Mouse (Mus musculus) MEL (cell line): ENCODE results near the gene Trim67. TPM values are rescaled to one million over a fixed set of nuclear protein-coding genes. Genes with fewer than 3 reads are reported as not detected.

ENCODE experiments used
- DNase-seq: peaks from one replicate; pipeline ENCODE4 v3.0.0; 2011; ENCODE audit warnings: low read depth, low spot score
- H3K27ac ChIP-seq: 2 replicates; pipeline ENCODE4 v1.5.1; 2012; ENCODE audit warnings: low read depth, mild to moderate bottlenecking, control low read depth, low read length, moderate library complexity; ENCODE audit not compliant: control insufficient read depth
- H3K27me3 ChIP-seq, 2 experiments: fragments of 150-350 bp in 1 of 2; sonication (generic) in 1 of 2; 2 replicates each; pipeline ENCODE4 v1.6.1; 2012; ENCODE audit warnings: low read length in 2 of 2, mild to moderate bottlenecking in 2 of 2, improper control_type of control experiment in 1 of 2, moderate library complexity in 1 of 2; ENCODE audit not compliant: insufficient read depth in 2 of 2, control insufficient read depth in 1 of 2
- H3K36me3 ChIP-seq, 2 experiments: 2 replicates each; pipeline ENCODE4 v1.6.1; 2012 to 2014; ENCODE audit warnings: low read length in 2 of 2, improper control_type of control experiment in 1 of 2, inconsistent platforms in 1 of 2, mild to moderate bottlenecking in 1 of 2; ENCODE audit not compliant: insufficient read depth in 2 of 2, control insufficient read depth in 1 of 2
- H3K4me1 ChIP-seq, 2 experiments: fragments of 150-350 bp in 1 of 2; sonication (generic) in 1 of 2; 2 replicates each; pipeline ENCODE4 v1.6.1; 2012; ENCODE audit warnings: low read length in 2 of 2, improper control_type of control experiment in 1 of 2, mild to moderate bottlenecking in 1 of 2; ENCODE audit not compliant: insufficient read depth in 2 of 2, control insufficient read depth in 1 of 2
- H3K4me3 ChIP-seq, 2 experiments: fragments of 150-350 bp in 1 of 2; sonication (generic) in 1 of 2; 2 replicates each; pipeline ENCODE4 v1.5.1; 2012; ENCODE audit warnings: low read depth in 2 of 2, low read length in 2 of 2, mild to moderate bottlenecking in 2 of 2, moderate library complexity in 2 of 2, control low read depth in 1 of 2, improper control_type of control experiment in 1 of 2; ENCODE audit not compliant: control insufficient read depth in 1 of 2, insufficient read depth in 1 of 2
- H3K79me2 ChIP-seq: 2 replicates; pipeline ENCODE4 v1.6.1; 2012; ENCODE audit warnings: mild to moderate bottlenecking, low read length, moderate library complexity; ENCODE audit not compliant: control insufficient read depth, poor library complexity, insufficient read depth
- H3K9ac ChIP-seq: 2 replicates; pipeline ENCODE4 v1.6.1; 2012; ENCODE audit warnings: low read depth, mild to moderate bottlenecking, control low read depth, low read length, moderate library complexity; ENCODE audit not compliant: control insufficient read depth, poor library complexity, severe bottlenecking
- H3K9me3 ChIP-seq: fragments of 150-350 bp; sonication (generic); replicated peaks from 2 replicates; pipeline ENCODE4 v1.6.1; 2012; ENCODE audit warnings: mild to moderate bottlenecking, low read length, improper control_type of control experiment, moderate library complexity; ENCODE audit not compliant: insufficient read depth
- CHD2 ChIP-seq: IDR thresholded peaks from 2 replicates; pipeline ENCODE4 v1.6.1; 2011; ENCODE audit warnings: low read length, improper control_type of control experiment
- ELF1 ChIP-seq: IDR thresholded peaks from 2 replicates; pipeline ENCODE4 v1.6.1; 2014; ENCODE audit warnings: low read depth, mild to moderate bottlenecking, inconsistent platforms, low read length, improper control_type of control experiment, moderate library complexity
- EP300 ChIP-seq, 2 experiments: IDR thresholded peaks; 2 replicates each; pipeline ENCODE4 v1.6.1; 2011; ENCODE audit warnings: improper control_type of control experiment in 2 of 2, low read length in 2 of 2, low read depth in 1 of 2, mild to moderate bottlenecking in 1 of 2
- GABPA ChIP-seq: IDR thresholded peaks from 2 replicates; pipeline ENCODE4 v1.6.1; 2012; ENCODE audit warnings: low read depth, mild to moderate bottlenecking, inconsistent platforms, low read length, improper control_type of control experiment, moderate library complexity
- GATA1 ChIP-seq: IDR thresholded peaks from 2 replicates; pipeline ENCODE4 v1.6.1; 2011; ENCODE audit warnings: low read depth, low read length, improper control_type of control experiment
- MAZ ChIP-seq: IDR thresholded peaks from 2 replicates; pipeline ENCODE4 v1.6.1; 2012; ENCODE audit warnings: low read depth, mild to moderate bottlenecking, inconsistent platforms, low read length, improper control_type of control experiment
- MEF2A ChIP-seq: IDR thresholded peaks from 2 replicates; pipeline ENCODE4 v1.6.1; 2014; ENCODE audit warnings: low read depth, mild to moderate bottlenecking, inconsistent platforms, low read length, improper control_type of control experiment; ENCODE audit not compliant: poor library complexity, insufficient replicate concordance, severe bottlenecking; ENCODE audit errors: extremely low read depth
- MXI1 ChIP-seq: IDR thresholded peaks from 2 replicates; pipeline ENCODE4 v1.6.1; 2011; ENCODE audit warnings: mild to moderate bottlenecking, low read depth, low read length, improper control_type of control experiment
- MYC ChIP-seq: IDR thresholded peaks from 2 replicates; pipeline ENCODE4 v1.6.1; 2011; ENCODE audit warnings: low read depth, mild to moderate bottlenecking, low read length, improper control_type of control experiment, moderate library complexity
- NELFE ChIP-seq: IDR thresholded peaks from 2 replicates; pipeline ENCODE4 v1.6.1; 2011; ENCODE audit warnings: low read depth, low read length, improper control_type of control experiment
- POLR2A ChIP-seq, 2 experiments: IDR thresholded peaks; 2 replicates each; pipeline ENCODE4 v1.6.1; 2011 to 2012; ENCODE audit warnings: low read length in 2 of 2, mild to moderate bottlenecking in 2 of 2, control low read depth in 1 of 2, improper control_type of control experiment in 1 of 2, low read depth in 1 of 2, moderate library complexity in 1 of 2; ENCODE audit not compliant: control insufficient read depth in 1 of 2, insufficient read depth in 1 of 2, poor library complexity in 1 of 2
- POLR2AphosphoS5 ChIP-seq: IDR thresholded peaks from 2 replicates; pipeline ENCODE4 v1.6.1; 2012; ENCODE audit warnings: low read depth, borderline replicate concordance, mild to moderate bottlenecking, inconsistent platforms, low read length, moderate library complexity, mixed read lengths
- RAD21 ChIP-seq: IDR thresholded peaks from 2 replicates; pipeline ENCODE4 v1.6.1; 2011; ENCODE audit warnings: mild to moderate bottlenecking, low read depth, low read length, improper control_type of control experiment
- SIN3A ChIP-seq: IDR thresholded peaks from 2 replicates; pipeline ENCODE4 v1.6.1; 2012; ENCODE audit warnings: low read length, improper control_type of control experiment, inconsistent platforms
- SMC3 ChIP-seq: IDR thresholded peaks from 2 replicates; pipeline ENCODE4 v1.6.1; 2011; ENCODE audit warnings: low read depth, low read length, improper control_type of control experiment
- TAL1 ChIP-seq: IDR thresholded peaks from 2 replicates; pipeline ENCODE4 v1.6.1; 2012; ENCODE audit warnings: mild to moderate bottlenecking, inconsistent platforms, low read length, moderate library complexity, mixed read lengths
- TCF12 ChIP-seq: IDR thresholded peaks from 2 replicates; pipeline ENCODE4 v1.6.1; 2014; ENCODE audit warnings: low read depth, mild to moderate bottlenecking, inconsistent platforms, low read length, improper control_type of control experiment, moderate library complexity
- UBTF ChIP-seq: IDR thresholded peaks from 2 replicates; pipeline ENCODE4 v1.6.1; 2012; ENCODE audit warnings: low read depth, mild to moderate bottlenecking, inconsistent platforms, low read length, improper control_type of control experiment, moderate library complexity, borderline replicate concordance; ENCODE audit not compliant: insufficient read depth
- USF1 ChIP-seq: IDR thresholded peaks from 2 replicates; pipeline ENCODE4 v1.6.1; 2014; ENCODE audit warnings: low read depth, mild to moderate bottlenecking, inconsistent platforms, low read length, improper control_type of control experiment, moderate library complexity
- USF2 ChIP-seq, 2 experiments: IDR thresholded peaks; 2 replicates each; pipeline ENCODE4 v1.6.1; 2011 to 2012; ENCODE audit warnings: improper control_type of control experiment in 2 of 2, low read length in 2 of 2, borderline replicate concordance in 1 of 2, inconsistent platforms in 1 of 2, low read depth in 1 of 2, mild to moderate bottlenecking in 1 of 2; ENCODE audit not compliant: insufficient read depth in 1 of 2
- ZC3H11A ChIP-seq: IDR thresholded peaks from 2 replicates; pipeline ENCODE4 v1.6.1; 2012; ENCODE audit warnings: low read depth, mild to moderate bottlenecking, inconsistent platforms, low read length, improper control_type of control experiment
- ZKSCAN1 ChIP-seq: IDR thresholded peaks from 2 replicates; pipeline ENCODE4 v1.6.1; 2012; ENCODE audit warnings: low read depth, mild to moderate bottlenecking, inconsistent platforms, low read length, improper control_type of control experiment, moderate library complexity
- ZMIZ1 ChIP-seq: IDR thresholded peaks from 2 replicates; pipeline ENCODE4 v1.6.1; 2012; ENCODE audit warnings: low read depth, mild to moderate bottlenecking, inconsistent platforms, low read length, improper control_type of control experiment, moderate library complexity
- polyA plus RNA-seq, 2 experiments: library from polyadenylated mRNA; stranded (reverse) in 1 of 2; unstranded in 1 of 2; fragments of >175 nt in 1 of 2; fragments of >200 nt in 1 of 2; gene quantifications; 2 replicates each; pipeline versions ENCODE4 v1.2.1 to v1.2.4; 2012; ENCODE audit warnings: low replicate concordance in 2 of 2, low read depth in 1 of 2; ENCODE audit not compliant: insufficient read length in 2 of 2, insufficient read depth in 1 of 2, missing spikeins in 1 of 2
- total RNA-seq: library from RNA; depleted of rRNA; stranded (reverse); fragments of 300-350 nt; gene quantifications from 2 replicates; pipeline ENCODE4 v1.2.3, GENCODE M21; 2012

Gene Trim67
- total and polyA plus RNA-seq, 3 experiments, result 0.06 TPM; not detected in 2

GRCm38 (mm10) chr8:124845573-124845972 is 52.7 kb downstream of the Trim67 start:
- H3K36me3 ChIP-seq, result peaks cover 0 to 8% of the 10 kb centered on the region in 2 experiments; a peak in 1 of 4 replicates

DNA sequence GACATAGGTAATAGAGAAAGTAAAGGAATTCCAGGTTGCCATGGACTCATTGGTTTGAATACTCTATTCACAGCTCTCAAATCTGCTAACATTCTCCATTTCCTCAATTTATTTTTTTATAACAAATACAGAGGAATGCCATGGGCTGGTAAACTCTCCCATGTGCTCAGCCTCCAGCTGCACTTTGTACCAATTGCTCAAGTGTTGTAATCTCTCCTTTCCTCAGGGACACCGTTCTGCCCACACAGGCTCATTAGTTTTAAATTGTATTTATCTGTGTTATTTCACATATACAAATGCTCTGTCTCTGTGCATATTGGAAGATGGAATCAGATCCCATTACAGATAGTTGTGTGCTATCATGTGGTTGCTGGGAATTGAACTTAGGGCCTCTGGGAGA is 60.6 kb downstream of the Trim67 start:
- H3K4me1 ChIP-seq, result no peaks in the 10 kb centered on the region
- TF ChIP-seq POLR2A (IDR thresholded peaks at IDR 0.05; ENCODE audit: control insufficient read depth in 1 of 2, insufficient read depth in 1 of 2, low read depth in 1 of 2, low read length in 2 of 2, poor library complexity in 1 of 2) (no peak), TAL1 (no peak), ELF1 (no peak), UBTF (no peak), USF1 (no peak), SIN3A (no peak), MAZ (no peak), RAD21 (no peak), ZKSCAN1 (no peak), USF2 (IDR thresholded peaks at IDR 0.05; ENCODE audit: borderline replicate concordance in 1 of 2, insufficient read depth in 1 of 2, low read depth in 1 of 2, low read length in 2 of 2) (no peak), NELFE (no peak), GABPA (no peak)

More at GRCm38 (mm10) chr8:124845573-124845972, 52.7 kb downstream of the Trim67 start:
- DNase-seq, result no peak
- no peak overlapping the region for H3K9ac ChIP-seq
- H3K4me1 ChIP-seq, result no peaks in the 10 kb centered on the region
- H3K9me3 ChIP-seq, result no peaks in the 10 kb centered on the region
- H3K27me3 ChIP-seq, result no peaks in the 10 kb centered on the region
- peaks cover 4% of the 10 kb centered on the region; the same call in 1 of the 2 replicates for H3K79me2 ChIP-seq
- no peak overlapping the region for H3K4me3 ChIP-seq
- TF ChIP-seq EP300 (IDR thresholded peaks at IDR 0.05; ENCODE audit: low read depth in 1 of 2, low read length in 2 of 2) (no peak), TAL1 (no peak), ELF1 (no peak), TCF12 (no peak), CHD2 (no peak), GABPA (no peak), ZC3H11A (no peak), GATA1 (no peak), USF2 (IDR thresholded peaks at IDR 0.05; ENCODE audit: borderline replicate concordance in 1 of 2, insufficient read depth in 1 of 2, low read depth in 1 of 2, low read length in 2 of 2) (no peak), POLR2AphosphoS5 (no peak), RAD21 (no peak), MXI1 (no peak), MYC (no peak), MEF2A (no peak), SMC3 (no peak), ZMIZ1 (no peak), UBTF (no peak)
- H3K27ac ChIP-seq, result no peak overlapping the region

More for the DNA sequence above, 60.6 kb downstream of the Trim67 start:
- Histone ChIP-seq H3K79me2 (peaks cover 19% of the 10 kb centered on the region), H3K9ac (no peak overlapping the region), H3K4me3 (no peak overlapping the region), H3K36me3 (peaks cover 3 to 27% of the 10 kb centered on the region in 2 experiments; a peak in 3 of 4 replicates), H3K27ac (no peak overlapping the region), H3K27me3 (no peaks in the 10 kb centered on the region), H3K9me3 (no peaks in the 10 kb centered on the region)
- no peak for DNase-seq
